Mouse (Mus musculus) left cerebral cortex, postnatal 4 days (tissue): ENCODE measurements around the gene Nkain1. TPM values are rescaled to one million over a fixed set of nuclear protein-coding genes. Genes with fewer than 3 reads are reported as not detected.

Source experiments
- total RNA-seq, 2 experiments: library from RNA; stranded (reverse); gene quantifications; 2 replicates each; pipeline ENCODE4 v1.2.3; 2021

Gene Nkain1
- total RNA-seq, 2 experiments from 2014 or later: 158 to 164 TPM

Other genes with a start within 250 kb of the Nkain1 start
- gene Zcchc17, start 214.2 kb downstream of the Nkain1 start, total RNA-seq: 10 to 100 TPM; 50.7 to 54.9 TPM
- 10 to 100 TPM; 42.4 to 46.1 TPM for gene Snrnp40, start 214.0 kb downstream of the Nkain1 start, total RNA-seq
- gene Pum1, start 89.1 kb upstream of the Nkain1 start, total RNA-seq: 100 to 1,000 TPM; 137 to 139 TPM
- gene Sdc3, start 218.4 kb upstream of the Nkain1 start, total RNA-seq: 100 to 1,000 TPM; 455 to 494 TPM